Mouse (Mus musculus) embryonic facial prominence, embryonic 10.5 days (tissue): ENCODE results near the gene Unc79. TPM values are rescaled to one million over a fixed set of nuclear protein-coding genes. Genes with fewer than 3 reads are reported as not detected.

Source experiments
- DNase-seq: peaks from one replicate; pipeline ENCODE4 v3.0.0-alpha.2; 2017; ENCODE audit warnings: low spot score
- H3K27ac ChIP-seq: fragments of 300-500 bp; sonication (generic); replicated peaks from 2 replicates; pipeline ENCODE4 v1.5.1; 2016; ENCODE audit warnings: mild to moderate bottlenecking
- H3K27me3 ChIP-seq: fragments of 300-500 bp; sonication (generic); replicated peaks from 2 replicates; pipeline ENCODE4 v1.6.1; 2016; ENCODE audit warnings: low read depth, mild to moderate bottlenecking; ENCODE audit not compliant: poor library complexity, severe bottlenecking
- H3K36me3 ChIP-seq: fragments of 300-500 bp; sonication (generic); replicated peaks from 2 replicates; pipeline ENCODE4 v1.6.1; 2016; ENCODE audit warnings: mild to moderate bottlenecking, moderate library complexity
- H3K4me1 ChIP-seq: fragments of 300-500 bp; sonication (generic); 2 replicates; pipeline ENCODE4 v1.6.1; 2016
- H3K4me3 ChIP-seq: fragments of 300-500 bp; sonication (generic); 2 replicates; pipeline ENCODE4 v1.5.1; 2016; ENCODE audit warnings: mild to moderate bottlenecking, moderate library complexity
- H3K9me3 ChIP-seq: fragments of 300-500 bp; sonication (generic); 2 replicates; pipeline ENCODE4 v1.6.1; 2016; ENCODE audit warnings: mild to moderate bottlenecking
- WGBS: fragments of 180-500 bp; shearing (Covaris S2); methylation state at CpG from one replicate; pipeline ENCODE4 v1.1.7; 2016; 5-methylcytosine and 5-hydroxymethylcytosine counted together
- polyA plus RNA-seq: library from polyadenylated mRNA; unstranded; fragments of >200 nt; fragmentation: Nextera tagmentation; extraction: Ambion mirVana; gene quantifications from 2 replicates; pipeline ENCODE4 v1.2.1, GENCODE M21; 2016

The Unc79 gene
- polyA plus RNA-seq: 0.33 and 0.57 TPM in 2 replicates

GRCm38 (mm10) chr12:102948778-102949394 is at the start of gene Unc79:
Gene Unc79, plus strand, starts transcription at chr12:102948859.
- Histone ChIP-seq H3K4me3 (peak within 1 kb of the TSS; percentile 69), H3K36me3 (no peaks in the 10 kb centered on the region), H3K27me3 (peaks cover 31% of the 10 kb centered on the region), H3K27ac (peak within 1 kb of the TSS; percentile 48; the same call in 1 of the 2 replicates), H3K4me1 (peaks cover 19% of the 10 kb centered on the region), H3K9me3 (no peaks in the 10 kb centered on the region)
- under 1% methylated on average over 48 of the region's 48 CpGs for WGBS
- DNase-seq: peak; percentile 64

- H3K27me3 ChIP-seq: no peaks in the 10 kb centered on the region
- DNase-seq: no peak
- no peaks in the 10 kb centered on the region for H3K9me3 ChIP-seq
- no peak within 1 kb of the TSS for H3K4me3 ChIP-seq
- H3K27ac ChIP-seq: no peak within 1 kb of the TSS
- H3K4me1 ChIP-seq: no peaks in the 10 kb centered on the region
- whole genome bisulfite sequencing: 90% methylated on average over 17 of the region's 17 CpGs
- no peaks in the 10 kb centered on the region for H3K36me3 ChIP-seq
Observed at GRCm38 (mm10) chr12:102899091-102899490, 49.6 kb upstream of the Unc79 start, which contains the start of gene Cox8c. Gene Cox8c, plus strand, starts transcription at chr12:102899316.

DNA sequence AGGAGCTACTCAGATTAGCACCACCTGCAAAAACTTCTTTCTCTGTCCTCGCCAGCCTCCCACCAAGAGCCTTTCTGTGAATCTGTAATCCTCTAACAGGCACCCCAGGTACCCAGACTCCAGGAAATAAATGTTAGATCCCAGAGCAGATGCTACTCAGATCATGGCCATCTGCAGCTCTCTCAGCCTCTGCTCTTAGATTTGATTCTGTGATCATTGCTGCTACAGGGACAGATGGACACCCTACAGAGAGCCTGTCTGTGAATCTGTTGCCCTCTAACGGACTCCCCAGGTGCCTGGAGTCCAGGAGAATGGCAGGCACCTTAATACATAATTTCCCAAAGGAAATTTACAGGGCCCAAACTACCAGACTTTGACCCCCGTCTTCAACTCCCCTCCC is 40.5 kb upstream of the Unc79 start:
- no peaks in the 10 kb centered on the region for H3K9me3 ChIP-seq
- no peaks in the 10 kb centered on the region for H3K4me1 ChIP-seq
- no peak for DNase-seq
- WGBS: 41% methylated on average over 3 of the region's 3 CpGs
- no peaks in the 10 kb centered on the region for H3K36me3 ChIP-seq
- H3K27me3 ChIP-seq: no peaks in the 10 kb centered on the region
- no peak overlapping the region for H3K4me3 ChIP-seq
- no peak overlapping the region for H3K27ac ChIP-seq

DNA sequence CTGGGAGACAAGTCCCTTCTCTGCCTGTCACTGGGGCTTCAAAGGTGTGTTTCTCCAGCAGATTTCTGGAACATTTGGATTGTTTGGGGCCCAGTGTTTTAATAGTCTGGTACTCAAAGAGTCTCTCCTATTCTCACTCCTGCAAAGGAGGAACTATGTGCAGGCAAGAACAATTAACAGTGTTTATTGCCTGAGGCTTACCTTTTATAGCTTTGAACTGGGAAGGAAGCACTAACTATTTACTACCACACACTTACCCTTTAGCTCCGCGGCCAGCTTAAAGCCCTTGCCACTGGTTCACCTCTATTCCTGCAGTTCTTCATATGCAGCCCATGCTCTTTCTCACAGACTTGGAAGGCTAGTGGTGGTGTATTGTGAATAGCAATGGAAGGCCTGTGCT is 32.6 kb upstream of the Unc79 start:
- H3K4me1 ChIP-seq: no peaks in the 10 kb centered on the region
- no peak overlapping the region for H3K27ac ChIP-seq
- WGBS: 91% methylated on average over 2 of the region's 2 CpGs
- H3K36me3 ChIP-seq: no peaks in the 10 kb centered on the region
- DNase-seq: no peak
- H3K4me3 ChIP-seq: no peak overlapping the region
- no peaks in the 10 kb centered on the region for H3K27me3 ChIP-seq
- no peaks in the 10 kb centered on the region for H3K9me3 ChIP-seq

GRCm38 (mm10) chr12:102929764-102930163 is 18.9 kb upstream of the Unc79 start:
- H3K27me3 ChIP-seq: no peaks in the 10 kb centered on the region
- H3K4me3 ChIP-seq: no peak overlapping the region
- no peaks in the 10 kb centered on the region for H3K4me1 ChIP-seq
- H3K9me3 ChIP-seq: no peaks in the 10 kb centered on the region
- no peak for DNase-seq
- H3K27ac ChIP-seq: no peak overlapping the region
- H3K36me3 ChIP-seq: no peaks in the 10 kb centered on the region
- WGBS: 78% methylated on average over 4 of the region's 4 CpGs

DNA sequence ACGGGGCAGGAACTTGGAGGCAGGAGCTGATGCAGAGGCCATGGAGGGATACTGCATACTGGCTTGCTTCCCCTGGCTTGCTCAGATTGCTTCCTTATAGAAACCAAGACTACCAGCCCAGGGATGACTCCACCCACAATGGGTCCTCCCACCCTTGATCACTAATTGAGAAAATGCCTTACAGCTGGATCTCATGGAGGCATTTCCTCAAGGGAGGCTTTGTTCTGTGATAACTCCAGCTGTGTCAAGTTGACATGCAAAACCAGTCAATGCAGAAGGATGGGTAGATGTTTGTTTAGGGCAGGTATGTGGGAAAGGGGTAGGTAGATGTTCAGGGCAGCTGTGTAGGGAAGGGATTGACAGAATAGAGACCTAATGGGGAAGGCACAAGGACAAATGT is 18.3 kb upstream of the Unc79 start:
- Histone ChIP-seq H3K9me3 (no peaks in the 10 kb centered on the region), H3K27ac (no peak overlapping the region), H3K27me3 (no peaks in the 10 kb centered on the region), H3K4me3 (no peak overlapping the region), H3K36me3 (no peaks in the 10 kb centered on the region), H3K4me1 (no peaks in the 10 kb centered on the region)
- DNase-seq: no peak
- WGBS: 73% methylated on average over 1 of the region's 1 CpGs

DNA sequence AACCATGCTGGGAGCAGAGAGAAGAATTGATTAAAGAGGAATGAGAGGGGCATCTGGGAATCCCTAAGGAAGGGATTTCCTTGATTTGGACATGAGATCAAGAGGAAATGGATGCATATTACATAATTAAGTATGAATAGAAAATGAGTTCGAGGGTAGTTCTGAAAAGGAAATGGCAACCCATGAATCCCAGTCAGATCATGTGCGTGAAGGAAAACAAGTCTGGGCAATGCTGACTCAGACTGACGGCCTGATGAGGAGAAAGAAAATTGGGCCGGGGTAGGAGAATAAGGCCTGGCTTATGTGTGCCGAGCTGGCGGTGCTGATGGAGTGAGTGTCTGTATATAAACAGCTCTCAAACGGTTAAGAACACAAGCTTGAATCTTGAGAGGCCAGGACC is 17.9 kb upstream of the Unc79 start:
- Histone ChIP-seq H3K27ac (no peak overlapping the region), H3K4me1 (no peaks in the 10 kb centered on the region), H3K36me3 (no peaks in the 10 kb centered on the region), H3K9me3 (no peaks in the 10 kb centered on the region), H3K4me3 (no peak overlapping the region), H3K27me3 (no peaks in the 10 kb centered on the region)
- DNase-seq: no peak
- WGBS: 89% methylated on average over 7 of the region's 7 CpGs

DNA sequence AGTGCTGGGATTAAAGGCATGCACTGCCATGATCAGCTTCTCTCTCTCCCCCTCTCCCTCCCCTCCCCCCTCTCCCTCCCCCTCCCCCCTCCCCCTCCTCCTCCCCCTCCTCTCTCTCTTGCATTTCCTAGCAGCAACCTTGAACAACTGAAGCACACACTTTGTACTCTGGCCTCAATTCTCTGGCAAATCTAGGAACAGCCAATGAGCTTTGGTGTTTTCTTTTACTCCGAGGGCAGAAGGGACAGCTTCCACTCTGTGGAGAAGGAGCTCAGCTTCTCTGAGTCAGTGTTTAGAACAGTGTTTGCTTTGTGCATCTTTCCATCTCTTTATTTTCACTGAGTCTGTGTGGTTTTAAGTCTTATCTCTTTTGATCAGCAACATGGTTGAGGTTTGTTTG is 12.8 kb upstream of the Unc79 start:
- 38% methylated on average over 1 of the region's 1 CpGs for WGBS
- no peaks in the 10 kb centered on the region for H3K9me3 ChIP-seq
- DNase-seq: no peak
- H3K27me3 ChIP-seq: no peaks in the 10 kb centered on the region
- H3K36me3 ChIP-seq: no peaks in the 10 kb centered on the region
- peaks cover 9% of the 10 kb centered on the region for H3K4me1 ChIP-seq
- no peak overlapping the region for H3K27ac ChIP-seq
- H3K4me3 ChIP-seq: no peak overlapping the region

GRCm38 (mm10) chr12:102945571-102945970 is 3.1 kb upstream of the Unc79 start:
- H3K4me1 ChIP-seq: peaks cover 19% of the 10 kb centered on the region
- H3K36me3 ChIP-seq: no peaks in the 10 kb centered on the region
- no peak overlapping the region for H3K27ac ChIP-seq
- WGBS: 98% methylated on average over 1 of the region's 1 CpGs
- no peak for DNase-seq
- peaks cover 31% of the 10 kb centered on the region for H3K27me3 ChIP-seq
- no peaks in the 10 kb centered on the region for H3K9me3 ChIP-seq
- no peak overlapping the region for H3K4me3 ChIP-seq

- no peaks in the 10 kb centered on the region for H3K9me3 ChIP-seq
Observed at GRCm38 (mm10) chr12:102947826-102948225, 833 bp upstream of the Unc79 start.

GRCm38 (mm10) chr12:102949395-102950208 is 943 bp downstream of the Unc79 start:
- Histone ChIP-seq H3K36me3 (no peaks in the 10 kb centered on the region), H3K27me3 (peaks cover 31% of the 10 kb centered on the region), H3K4me3 (peak overlapping the region; percentile 69), H3K9me3 (no peaks in the 10 kb centered on the region), H3K4me1 (peaks cover 19% of the 10 kb centered on the region), H3K27ac (no peak overlapping the region)
- DNase-seq: peak; percentile 84
- under 1% methylated on average over 42 of the region's 42 CpGs for WGBS

More at GRCm38 (mm10) chr12:102947826-102948225, 833 bp upstream of the Unc79 start:
- peak; percentile 37 for DNase-seq
- 26% methylated on average over 10 of the region's 10 CpGs for WGBS
- Histone ChIP-seq H3K27ac (no peak overlapping the region), H3K4me1 (peaks cover 19% of the 10 kb centered on the region), H3K27me3 (peaks cover 31% of the 10 kb centered on the region), H3K4me3 (no peak overlapping the region), H3K36me3 (no peaks in the 10 kb centered on the region)

DNA sequence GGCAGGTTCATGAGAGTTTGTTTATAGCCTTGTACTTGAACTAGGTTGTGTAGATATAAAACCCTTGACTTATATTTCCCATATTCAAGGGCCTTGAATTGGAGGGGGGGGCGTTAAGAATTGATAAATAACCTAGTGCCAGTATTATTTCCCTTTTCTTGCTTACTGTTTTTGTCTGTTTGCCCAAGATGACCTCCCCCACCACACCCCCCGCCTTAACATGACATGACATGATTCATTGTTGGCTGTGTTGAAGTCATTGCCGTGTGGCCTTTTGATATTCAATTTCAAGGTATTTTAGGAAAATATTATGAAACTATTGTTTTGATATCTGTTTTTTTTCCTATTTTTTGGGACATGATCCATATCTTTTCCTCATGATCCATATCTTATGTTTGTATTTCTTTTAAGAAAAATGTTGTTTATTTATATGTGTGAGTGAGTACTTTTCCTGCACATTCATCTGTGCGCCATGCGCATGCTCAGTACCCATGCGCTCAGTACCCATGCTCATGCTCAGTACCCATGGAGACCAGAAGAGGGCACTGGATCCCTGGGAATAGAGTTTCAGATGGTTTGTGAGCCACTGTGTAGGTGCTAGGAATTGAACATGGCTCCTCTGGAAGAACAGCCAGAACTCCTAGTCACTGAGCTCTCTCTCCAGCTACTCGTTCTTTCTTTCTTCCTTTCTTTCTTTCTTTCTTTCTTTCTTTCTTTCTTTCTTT is 11.6 kb downstream of the Unc79 start:
- Histone ChIP-seq H3K9me3 (no peaks in the 10 kb centered on the region), H3K36me3 (no peaks in the 10 kb centered on the region), H3K4me3 (no peak overlapping the region), H3K4me1 (no peaks in the 10 kb centered on the region), H3K27ac (no peak overlapping the region), H3K27me3 (no peaks in the 10 kb centered on the region)
- no peak for DNase-seq
- 90% methylated on average over 7 of the region's 7 CpGs for WGBS
